Mouse (Mus musculus): ENCODE data around the gene Nusap1.

GRCm38 (mm10) chr2:119601027-119601426 is 17.1 kb upstream of the Nusap1 start:
- TF ChIP-seq CTCF (IDR thresholded peaks at IDR 0.05; ENCODE audit: low read depth) (no peak), EP300 (IDR thresholded peaks at IDR 0.05; ENCODE audit: low read depth) (no peak)
